Mouse (Mus musculus) bone marrow, adult 2 months (tissue): ENCODE results near the gene Ints14.

Experiments
- CTCF ChIP-seq: fragments of 200-500 bp; IDR thresholded peaks from 2 replicates; pipeline ENCODE4 v1.5.1; 2011; ENCODE audit warnings: low read length, control low read depth; ENCODE audit not compliant: control insufficient read depth, insufficient read depth
- POLR2A ChIP-seq: fragments of 200-500 bp; IDR thresholded peaks from 2 replicates; pipeline ENCODE4 v1.6.1; 2011; ENCODE audit warnings: low read depth, mild to moderate bottlenecking, control low read depth, low read length, borderline replicate concordance; ENCODE audit not compliant: control insufficient read depth

DNA sequence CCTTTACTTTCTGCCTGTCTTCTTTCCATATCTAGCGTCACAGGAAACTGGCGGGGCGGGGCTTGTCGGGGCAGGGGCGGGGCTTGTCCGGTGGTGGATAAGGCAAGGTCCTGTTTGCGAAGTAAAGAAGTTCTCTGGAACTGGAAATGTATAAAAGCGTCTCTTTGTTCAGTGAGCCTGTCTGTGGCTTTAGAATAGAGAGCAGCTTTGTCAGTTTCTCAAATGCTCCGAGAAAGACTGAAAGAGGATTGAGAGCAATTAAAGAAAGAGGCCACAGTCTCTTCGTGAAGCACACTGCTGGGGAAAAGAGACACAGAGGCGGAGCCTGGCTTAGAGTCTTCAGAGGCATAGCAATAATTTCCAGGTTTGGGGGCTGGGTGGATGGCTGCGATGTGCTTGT lies 4.4 kb upstream of the Ints14 start:
- TF ChIP-seq CTCF (no peak), POLR2A (no peak)
